Mouse (Mus musculus) kidney, postnatal 0 days (tissue): ENCODE measurements at regions not wholly inside any gene's neighbourhood (a gene's known extent, or its start where the extent isn't known, plus 50 kb on each side); places are given as distances from the start of the nearest gene placed in this dataset.

ENCODE experiments used
- ATAC-seq: fragments of 200-750 bp; cut with Nextera tagmentation; replicated peaks from 2 replicates; pipeline ENCODE4 v1.8.0; 2017; ENCODE audit warnings: low read depth, moderate number of reproducible peaks, moderate TSS enrichment, moderate library complexity; ENCODE audit not compliant: low FRiP score
- DNase-seq: peaks from one replicate; pipeline ENCODE4 v3.0.0-alpha.2; 2016; ENCODE audit warnings: low spot score
- H3K27ac ChIP-seq: fragments of 300-500 bp; sonication (generic); 2 replicates; pipeline ENCODE4 v1.5.1; 2014; ENCODE audit warnings: mild to moderate bottlenecking
- H3K27me3 ChIP-seq: fragments of 300-500 bp; sonication (generic); 2 replicates; pipeline ENCODE4 v1.6.1; 2014; ENCODE audit warnings: low read length, mixed read lengths; ENCODE audit not compliant: insufficient read depth
- H3K36me3 ChIP-seq: fragments of 300-500 bp; sonication (generic); 2 replicates; pipeline ENCODE4 v1.6.1; 2014; ENCODE audit warnings: low read length, mixed read lengths; ENCODE audit not compliant: insufficient read depth
- H3K4me1 ChIP-seq: fragments of 300-500 bp; sonication (generic); replicated peaks from 2 replicates; pipeline ENCODE4 v1.6.1; 2014; ENCODE audit warnings: antibody characterized with exemption, low read length, mixed read lengths; ENCODE audit not compliant: insufficient read depth
- H3K4me2 ChIP-seq: fragments of 300-500 bp; sonication (generic); 2 replicates; pipeline ENCODE4 v1.6.1; 2014; ENCODE audit warnings: mild to moderate bottlenecking, low read length, moderate library complexity, mixed read lengths
- H3K4me3 ChIP-seq: fragments of 300-500 bp; sonication (generic); replicated peaks from 2 replicates; pipeline ENCODE4 v1.5.1; 2014; ENCODE audit warnings: low read depth, low read length
- H3K9ac ChIP-seq: fragments of 300-500 bp; sonication (generic); 2 replicates; pipeline ENCODE4 v1.6.1; 2014; ENCODE audit warnings: low read depth, low read length
- H3K9me3 ChIP-seq: fragments of 300-500 bp; sonication (generic); replicated peaks from 2 replicates; pipeline ENCODE4 v1.6.1; 2016; ENCODE audit warnings: low read length, inconsistent platforms, mixed read lengths
- CTCF ChIP-seq: IDR thresholded peaks from 2 replicates; pipeline ENCODE4 v1.5.1; 2016; ENCODE audit warnings: antibody characterized with exemption, low read depth, mild to moderate bottlenecking, moderate library complexity
- WGBS: fragments of 180-500 bp; shearing (Covaris S2); extraction: QIAGEN DNeasy Blood & Tissue Kit; methylation state at CpG from one replicate; pipeline ENCODE4 v1.1.7; 2014; 5-methylcytosine and 5-hydroxymethylcytosine counted together

DNA sequence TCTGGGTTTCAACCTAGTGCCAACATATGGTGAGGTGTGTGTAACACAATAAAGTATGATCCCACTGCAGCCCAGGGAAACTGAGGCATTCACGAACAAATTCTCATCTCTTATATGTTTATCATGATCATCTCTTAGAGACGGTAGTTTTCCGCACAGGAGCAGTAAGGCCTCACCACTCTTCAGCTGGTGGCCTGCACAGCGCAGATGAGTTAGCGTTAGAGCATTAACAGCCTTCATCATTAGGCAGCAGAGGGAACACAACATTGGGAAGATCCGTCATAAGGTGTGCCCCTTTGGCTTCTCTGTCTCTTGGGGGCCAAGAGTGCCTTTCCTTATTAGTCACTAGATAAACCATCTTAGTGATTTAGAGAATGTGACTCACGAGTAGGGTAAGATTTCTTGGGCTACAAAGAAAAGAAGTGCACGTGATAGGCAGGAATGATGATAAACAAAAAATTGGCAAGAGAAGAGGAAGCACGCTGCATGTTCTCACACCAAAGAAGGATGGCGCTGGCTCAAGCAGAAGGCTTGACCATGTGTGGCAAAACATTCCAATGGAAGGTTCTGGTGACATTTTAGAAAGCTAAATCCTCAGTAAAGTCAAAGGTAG is 81.1 kb upstream of the Emb start:
- no peak for DNase-seq
- H3K4me3 ChIP-seq: no peak overlapping the region
- H3K9ac ChIP-seq: no peak overlapping the region
- H3K4me2 ChIP-seq: no peak overlapping the region
- H3K27ac ChIP-seq: no peak overlapping the region
- ATAC-seq: no peak
- H3K36me3 ChIP-seq: no peaks in the 10 kb centered on the region
- 83% methylated on average over 10 of the region's 10 CpGs for WGBS
- no peak for TF ChIP-seq CTCF
- H3K27me3 ChIP-seq: no peaks in the 10 kb centered on the region
- no peaks in the 10 kb centered on the region for H3K4me1 ChIP-seq
- no peaks in the 10 kb centered on the region for H3K9me3 ChIP-seq

DNA sequence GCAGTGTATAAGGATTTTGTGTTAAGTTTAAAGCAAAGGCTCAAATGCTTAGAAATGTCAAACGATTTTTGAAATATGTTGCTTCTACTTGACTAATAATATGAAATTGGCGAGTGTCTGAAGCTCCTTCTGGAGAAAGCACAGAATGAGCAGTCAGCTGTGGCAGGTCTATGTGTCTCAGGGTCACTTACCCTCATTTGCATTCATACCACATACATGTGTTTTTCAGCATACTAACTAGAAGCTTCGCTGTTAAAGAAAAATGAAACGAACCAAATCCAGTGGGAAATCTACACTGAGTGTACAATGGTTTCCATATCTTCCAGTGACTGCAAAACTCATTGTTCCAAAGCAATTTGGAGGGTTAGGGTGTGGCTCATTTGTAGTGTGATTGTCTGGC is 88.7 kb upstream of the Emb start:
- Histone ChIP-seq H3K36me3 (no peaks in the 10 kb centered on the region), H3K27me3 (no peaks in the 10 kb centered on the region), H3K27ac (no peak overlapping the region), H3K4me1 (no peaks in the 10 kb centered on the region), H3K9ac (no peak overlapping the region), H3K4me3 (no peak overlapping the region), H3K9me3 (no peaks in the 10 kb centered on the region), H3K4me2 (no peak overlapping the region)
- WGBS: 79% methylated on average over 4 of the region's 4 CpGs
- ATAC-seq (no peak), DNase-seq (no peak)
- no peak for TF ChIP-seq CTCF

DNA sequence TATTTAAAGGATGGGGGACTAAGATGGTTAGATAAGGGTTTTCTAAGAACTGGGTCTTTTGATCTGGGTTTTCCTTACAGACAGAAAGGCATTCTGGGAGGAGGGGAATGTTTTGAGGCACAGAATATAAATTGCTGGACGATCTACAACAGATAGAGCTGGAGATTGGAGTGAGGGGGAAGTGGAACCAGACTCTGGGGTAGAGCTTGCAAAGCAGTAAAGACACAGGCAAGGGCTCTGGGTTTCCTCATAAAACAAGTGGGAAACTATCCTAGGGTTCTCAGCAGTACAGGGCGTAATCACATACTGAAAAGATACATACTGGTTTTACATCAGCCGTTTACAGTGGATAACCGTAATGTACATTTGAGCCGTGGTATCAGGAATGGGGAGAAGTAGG is 89.5 kb upstream of the Parp8 start:
- Histone ChIP-seq H3K9me3 (no peaks in the 10 kb centered on the region), H3K4me3 (no peak overlapping the region), H3K27ac (no peak overlapping the region), H3K4me2 (no peak overlapping the region), H3K36me3 (no peaks in the 10 kb centered on the region), H3K4me1 (no peaks in the 10 kb centered on the region), H3K27me3 (no peaks in the 10 kb centered on the region), H3K9ac (no peak overlapping the region)
- TF ChIP-seq CTCF: no peak
- 82% methylated on average over 5 of the region's 5 CpGs for WGBS
- ATAC-seq (no peak), DNase-seq (no peak)

DNA sequence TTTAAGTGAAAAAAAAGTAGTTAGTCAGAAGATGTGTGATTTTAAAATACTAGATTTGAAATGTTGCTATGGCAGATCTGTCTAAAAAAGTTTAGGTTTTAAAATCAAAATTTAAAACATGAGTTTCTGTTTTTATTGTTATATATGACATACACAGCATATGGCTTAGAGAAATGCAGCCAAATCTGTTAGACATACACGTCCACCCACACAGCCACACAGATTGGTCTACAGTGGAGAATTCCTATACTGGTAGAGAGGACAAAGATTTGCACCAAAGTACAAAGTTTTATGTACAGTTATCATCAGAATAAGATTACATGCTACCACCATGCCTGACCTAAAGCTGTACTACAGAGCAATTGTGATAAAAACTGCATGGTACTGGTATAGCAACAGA is 87.1 kb upstream of the Parp8 start:
- no peaks in the 10 kb centered on the region for H3K9me3 ChIP-seq
- no peak overlapping the region for H3K4me3 ChIP-seq
- no peak overlapping the region for H3K27ac ChIP-seq
- no peak for TF ChIP-seq CTCF
- no peaks in the 10 kb centered on the region for H3K36me3 ChIP-seq
- H3K27me3 ChIP-seq: no peaks in the 10 kb centered on the region
- H3K4me1 ChIP-seq: no peaks in the 10 kb centered on the region
- 84% methylated on average over 1 of the region's 1 CpGs for WGBS
- no peak for DNase-seq
- no peak overlapping the region for H3K9ac ChIP-seq
- no peak for ATAC-seq
- no peak overlapping the region for H3K4me2 ChIP-seq

DNA sequence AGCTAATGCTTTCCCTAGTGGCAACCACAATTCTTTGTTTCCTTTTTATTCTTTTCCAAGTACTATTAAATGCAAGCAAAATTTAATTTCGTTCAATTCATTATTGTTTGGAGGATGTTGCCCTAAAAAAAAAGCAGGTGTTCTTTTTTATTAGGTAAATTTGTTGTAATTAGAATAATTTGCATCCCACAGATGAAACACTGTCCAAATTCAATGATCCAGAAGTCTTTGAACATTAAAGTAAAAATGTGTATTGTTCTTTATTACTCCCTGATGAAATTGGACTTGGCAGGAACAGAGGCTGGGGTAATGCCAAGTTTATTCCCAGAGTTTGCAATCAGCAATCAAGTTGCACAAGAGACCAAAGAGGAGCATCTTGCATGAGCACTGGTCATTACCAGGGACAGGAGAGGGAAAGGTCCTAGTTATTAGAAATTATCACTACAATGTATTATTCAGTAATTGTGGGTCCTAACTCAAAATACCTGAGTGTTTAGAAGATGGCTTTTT is 79.9 kb upstream of the Parp8 start:
- Histone ChIP-seq H3K4me1 (no peaks in the 10 kb centered on the region), H3K9ac (no peak overlapping the region), H3K9me3 (no peaks in the 10 kb centered on the region), H3K36me3 (no peaks in the 10 kb centered on the region), H3K4me3 (no peak overlapping the region), H3K27ac (no peak overlapping the region), H3K27me3 (no peaks in the 10 kb centered on the region), H3K4me2 (no peak overlapping the region)
- DNase-seq: no peak
- 70% methylated on average over 1 of the region's 1 CpGs for WGBS
- ATAC-seq: no peak
- TF ChIP-seq CTCF: no peak

DNA sequence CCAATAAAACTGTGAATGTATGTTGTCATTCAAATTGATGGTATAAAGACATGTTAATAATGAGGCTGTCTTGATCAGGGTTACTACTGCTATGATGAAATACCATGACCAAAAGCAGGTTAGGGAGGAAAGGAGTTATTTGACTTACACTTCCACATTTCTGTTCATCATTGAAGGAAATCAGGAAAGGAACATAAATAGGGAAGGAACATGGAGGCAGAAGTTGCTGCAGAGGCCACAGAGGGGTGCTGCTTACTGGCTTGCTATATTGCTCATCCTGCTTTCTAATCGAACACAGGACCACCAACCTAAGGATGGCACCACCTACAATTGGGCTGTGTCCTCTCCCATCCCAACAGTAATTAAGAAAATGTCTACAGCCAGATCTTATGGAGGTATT is 69.4 kb upstream of the Parp8 start:
- H3K36me3 ChIP-seq: no peaks in the 10 kb centered on the region
- 86% methylated on average over 1 of the region's 1 CpGs for WGBS
- DNase-seq: no peak
- no peak overlapping the region for H3K4me2 ChIP-seq
- TF ChIP-seq CTCF: no peak
- H3K27me3 ChIP-seq: no peaks in the 10 kb centered on the region
- H3K4me1 ChIP-seq: no peaks in the 10 kb centered on the region
- no peaks in the 10 kb centered on the region for H3K9me3 ChIP-seq
- H3K27ac ChIP-seq: no peak overlapping the region
- ATAC-seq: no peak
- H3K4me3 ChIP-seq: no peak overlapping the region
- H3K9ac ChIP-seq: no peak overlapping the region

DNA sequence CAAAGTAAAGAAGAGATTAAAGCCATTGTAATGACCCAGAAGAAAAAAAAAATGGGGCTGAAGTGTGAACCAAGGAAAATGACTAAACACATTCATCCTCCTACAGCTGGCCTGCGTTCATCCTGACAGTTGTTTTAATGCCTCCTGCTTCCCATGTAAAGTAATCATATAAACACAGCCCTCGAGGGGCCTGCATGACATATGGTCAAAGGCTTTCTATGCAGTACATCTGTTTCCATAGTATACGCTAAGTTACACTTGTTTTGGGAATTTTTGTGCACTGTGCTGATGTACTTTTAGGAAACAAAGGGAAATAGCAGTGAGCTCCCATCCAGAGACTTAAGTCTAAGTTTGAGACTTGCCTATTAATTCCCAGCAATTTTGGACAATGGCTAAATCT is 63.3 kb upstream of the Parp8 start:
- DNase-seq: peak; percentile 12
- Histone ChIP-seq H3K9ac (no peak overlapping the region), H3K4me1 (no peaks in the 10 kb centered on the region), H3K4me2 (no peak overlapping the region), H3K27ac (no peak overlapping the region), H3K9me3 (no peaks in the 10 kb centered on the region), H3K4me3 (no peak overlapping the region), H3K27me3 (no peaks in the 10 kb centered on the region), H3K36me3 (no peaks in the 10 kb centered on the region)
- WGBS: 28% methylated on average over 3 of the region's 3 CpGs
- no peak for ATAC-seq
- no peak for TF ChIP-seq CTCF
